Mouse (Mus musculus) midbrain, embryonic 14.5 days (tissue): Measurements from ENCODE around the gene Tspan1. TPM values are rescaled to one million over a fixed set of nuclear protein-coding genes. Genes with fewer than 3 reads are reported as not detected.

Source experiments
- ATAC-seq: fragments of 200-750 bp; cut with Nextera tagmentation; 2 replicates; pipeline ENCODE4 v1.8.0; 2017; ENCODE audit warnings: moderate number of reproducible peaks, moderate library complexity; ENCODE audit not compliant: low FRiP score, low TSS enrichment
- DNase-seq: peaks from one replicate; pipeline ENCODE4 v3.0.0-alpha.2; 2015
- H3K27ac ChIP-seq: fragments of 300-500 bp; sonication (generic); replicated peaks from 2 replicates; pipeline ENCODE4 v1.5.1; 2014; ENCODE audit warnings: mild to moderate bottlenecking, low read depth, low read length, moderate library complexity
- H3K27me3 ChIP-seq: fragments of 300-500 bp; sonication (generic); 2 replicates; pipeline ENCODE4 v1.6.1; 2014; ENCODE audit warnings: low read length, control low read depth, mixed read lengths; ENCODE audit not compliant: control insufficient read depth, insufficient read depth
- H3K36me3 ChIP-seq: fragments of 300-500 bp; sonication (generic); 2 replicates; pipeline ENCODE4 v1.6.1; 2014; ENCODE audit warnings: low read length, control low read depth; ENCODE audit not compliant: control insufficient read depth, insufficient read depth
- H3K4me1 ChIP-seq: fragments of 300-500 bp; sonication (generic); 2 replicates; pipeline ENCODE4 v1.6.1; 2014; ENCODE audit warnings: mild to moderate bottlenecking, antibody characterized with exemption, low read length, control low read depth; ENCODE audit not compliant: control insufficient read depth, insufficient read depth
- H3K4me2 ChIP-seq: fragments of 300-500 bp; sonication (generic); 2 replicates; pipeline ENCODE4 v1.6.1; 2014; ENCODE audit warnings: mild to moderate bottlenecking, low read length, moderate library complexity
- H3K4me3 ChIP-seq: fragments of 300-500 bp; sonication (generic); replicated peaks from 2 replicates; pipeline ENCODE4 v1.5.1; 2014; ENCODE audit warnings: low read depth, low read length
- H3K9ac ChIP-seq: fragments of 300-500 bp; sonication (generic); replicated peaks from 2 replicates; pipeline ENCODE4 v1.6.1; 2014; ENCODE audit warnings: mild to moderate bottlenecking, low read length, moderate library complexity
- H3K9me3 ChIP-seq: fragments of 300-500 bp; sonication (generic); 2 replicates; pipeline ENCODE4 v1.6.1; 2016; ENCODE audit warnings: low read length, control low read depth, mixed read lengths; ENCODE audit not compliant: control insufficient read depth
- WGBS: fragments of 180-500 bp; shearing (Covaris S2); extraction: QIAGEN DNeasy Blood & Tissue Kit; methylation state at CpG from one replicate; pipeline ENCODE4 v1.1.7; 2014; 5-methylcytosine and 5-hydroxymethylcytosine counted together
- polyA plus RNA-seq: library from polyadenylated mRNA; unstranded; fragments of >200 nt; fragmentation: Nextera tagmentation; extraction: Ambion mirVana; gene quantifications from 2 replicates; pipeline ENCODE4 v1.2.1, GENCODE M21; 2014

The Tspan1 gene
- polyA plus RNA-seq, 1 experiment from 2014 or later: 0.18 TPM

DNA sequence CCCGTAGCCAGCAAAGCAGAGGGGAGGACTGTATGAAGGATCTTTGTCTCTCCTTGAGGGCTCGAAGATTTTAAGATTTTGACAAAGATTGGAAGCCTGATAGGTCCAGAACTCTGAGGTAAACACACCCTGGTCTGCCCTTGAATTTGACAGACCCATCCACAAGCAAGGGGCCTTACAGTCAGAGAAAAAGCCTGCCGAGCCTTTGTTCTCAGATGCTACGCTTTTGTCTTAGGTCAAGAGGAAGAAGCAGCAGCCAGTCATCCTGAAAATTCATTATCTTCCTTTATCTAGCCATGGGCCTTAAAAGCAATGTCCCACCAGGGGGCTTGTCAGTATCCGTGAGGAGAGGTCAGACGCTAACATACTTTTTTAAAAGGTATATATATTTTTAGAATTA, 39.4 kb downstream of the Tspan1 start:
- ATAC-seq: no peak
- H3K27ac ChIP-seq: no peak overlapping the region
- WGBS: 58% methylated on average over 6 of the region's 6 CpGs
- H3K9ac ChIP-seq: no peak overlapping the region
- H3K4me3 ChIP-seq: no peak overlapping the region
- no peak overlapping the region for H3K4me2 ChIP-seq
- H3K36me3 ChIP-seq: no peaks in the 10 kb centered on the region
- H3K27me3 ChIP-seq: no peaks in the 10 kb centered on the region
- peaks cover 6% of the 10 kb centered on the region for H3K4me1 ChIP-seq
- DNase-seq: no peak
- no peaks in the 10 kb centered on the region for H3K9me3 ChIP-seq

DNA sequence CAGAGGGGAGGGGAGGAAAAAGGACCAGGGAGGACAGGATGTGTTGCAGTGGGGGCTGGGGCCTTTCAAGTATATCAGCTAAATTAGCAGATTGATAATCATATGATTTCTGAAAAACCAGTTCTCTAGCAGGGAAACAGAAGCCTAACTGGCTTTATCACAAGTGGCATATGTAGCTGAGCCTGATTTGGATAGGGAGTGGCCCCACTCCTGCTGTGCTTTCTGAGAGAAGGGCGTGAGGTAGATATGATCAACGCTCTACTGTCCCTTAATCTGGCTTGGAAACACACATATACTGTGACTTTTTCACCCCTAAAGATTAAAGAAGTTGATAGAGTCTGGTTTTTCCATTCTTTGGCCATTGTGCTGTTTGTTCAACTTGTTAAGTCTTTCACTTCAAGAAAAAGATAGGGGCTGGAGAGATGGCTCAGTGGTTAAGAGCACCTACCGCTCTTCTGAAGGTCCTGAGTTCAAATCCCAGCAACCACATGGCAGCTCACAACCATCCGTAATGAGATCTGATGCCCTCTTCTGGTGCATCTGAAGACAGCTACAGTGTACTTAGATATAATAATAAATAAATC, 41.5 kb downstream of the Tspan1 start:
- ATAC-seq: no peak
- no peak for DNase-seq
- peaks cover 9% of the 10 kb centered on the region for H3K4me1 ChIP-seq
- no peak overlapping the region for H3K4me3 ChIP-seq
- 93% methylated on average over 4 of the region's 4 CpGs for WGBS
- H3K27me3 ChIP-seq: no peaks in the 10 kb centered on the region
- no peak overlapping the region for H3K4me2 ChIP-seq
- no peak overlapping the region for H3K27ac ChIP-seq
- H3K36me3 ChIP-seq: no peaks in the 10 kb centered on the region
- H3K9me3 ChIP-seq: no peaks in the 10 kb centered on the region
- H3K9ac ChIP-seq: no peak overlapping the region

DNA sequence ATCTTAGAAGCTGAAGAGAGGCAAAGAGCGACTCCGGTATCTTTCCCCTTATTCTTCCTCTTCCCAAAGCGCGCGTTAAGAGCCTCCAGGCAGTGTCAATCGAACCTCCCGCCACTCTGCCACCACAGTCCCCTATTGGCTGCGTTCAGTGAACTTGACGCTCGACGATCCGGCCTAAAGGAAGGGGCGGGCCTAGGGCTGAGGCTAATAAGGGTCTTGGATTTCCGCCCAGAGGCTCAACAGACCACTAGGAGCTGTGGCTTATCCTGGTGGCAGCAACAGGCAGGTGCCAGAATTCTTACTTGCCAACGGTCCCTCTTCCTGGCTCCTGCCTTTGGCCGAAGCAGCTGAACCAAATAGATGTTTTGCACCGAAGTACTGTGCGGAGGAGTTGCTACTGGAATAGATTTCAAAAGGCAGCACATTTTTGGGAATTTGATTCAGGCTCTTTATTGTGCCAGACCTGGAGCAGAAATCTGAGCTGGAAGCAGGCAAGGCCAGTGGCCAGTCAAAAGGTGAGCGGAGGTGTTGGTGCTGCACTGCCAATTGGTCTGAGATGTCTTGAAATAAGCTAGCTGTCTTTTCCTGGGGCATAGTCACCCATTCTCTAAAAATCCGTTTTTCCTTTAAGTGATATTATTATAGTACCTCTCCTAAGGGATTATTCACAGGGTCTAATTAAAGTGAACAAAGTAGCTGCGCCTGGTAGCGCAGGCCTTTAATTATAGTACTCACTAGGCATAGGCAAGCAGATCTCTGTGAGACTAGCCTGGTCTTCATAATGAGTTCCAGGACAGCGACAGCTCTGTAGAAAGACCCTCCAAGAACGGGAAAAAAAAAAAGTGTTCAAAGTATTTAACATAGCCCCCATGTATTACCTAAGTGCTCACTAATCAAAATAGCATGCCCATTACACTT, 43.5 kb downstream of the Tspan1 start, which contains the start of the genes Rad54l and Pomgnt1:
TSS of gene Rad54l (minus strand) at position 89 of the 918 bp plus-strand sequence.
TSS of gene Pomgnt1 (plus strand) at position 239 of the 918 bp plus-strand sequence.
- ATAC-seq (peak; percentile 96), DNase-seq (peak; percentile 96)
- Histone ChIP-seq H3K4me2 (peak within 1 kb of the TSS; percentile 63), H3K27ac (peak within 1 kb of the TSS; percentile 53; the same call in 1 of the 2 replicates), H3K4me1 (peaks cover 9% of the 10 kb centered on the region), H3K9me3 (no peaks in the 10 kb centered on the region), H3K4me3 (peak within 1 kb of the TSS; percentile 49), H3K9ac (peak within 1 kb of the TSS; percentile 55), H3K36me3 (no peaks in the 10 kb centered on the region), H3K27me3 (no peaks in the 10 kb centered on the region)
- WGBS: 5% methylated on average over 24 of the region's 24 CpGs

DNA sequence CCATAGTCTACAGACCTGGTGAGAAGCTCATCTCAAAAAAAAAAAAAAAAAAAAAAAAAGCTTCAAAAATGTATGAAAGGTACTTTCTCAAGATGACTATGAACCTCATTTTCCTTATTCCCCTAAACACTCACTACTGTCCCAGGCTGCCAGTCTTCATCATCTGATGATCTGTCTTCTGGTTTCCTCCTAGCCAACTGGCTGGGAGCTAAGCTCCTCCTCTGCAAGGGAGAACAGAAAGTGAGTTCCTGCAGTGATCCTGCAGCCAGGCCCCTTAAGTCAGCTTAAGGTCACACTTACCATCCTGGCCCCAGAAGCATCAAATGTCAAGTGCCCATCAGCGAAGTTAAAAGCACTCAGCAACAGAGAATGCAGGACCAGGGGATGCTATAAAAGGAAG, 44.6 kb downstream of the Tspan1 start:
- no peak overlapping the region; the same call in 1 of the 2 replicates for H3K9ac ChIP-seq
- DNase-seq (no peak), ATAC-seq (no peak)
- no peaks in the 10 kb centered on the region for H3K27me3 ChIP-seq
- H3K27ac ChIP-seq: no peak overlapping the region
- peak overlapping the region; percentile 49 for H3K4me3 ChIP-seq
- H3K9me3 ChIP-seq: no peaks in the 10 kb centered on the region
- WGBS: 0% methylated on average over 1 of the region's 1 CpGs
- peak overlapping the region; percentile 63 for H3K4me2 ChIP-seq
- no peaks in the 10 kb centered on the region for H3K36me3 ChIP-seq
- H3K4me1 ChIP-seq: peaks cover 9% of the 10 kb centered on the region

Other genes starting within 250 kb of the Tspan1 start
- gene Dmbx1, start 227.7 kb downstream of the Tspan1 start, polyA plus RNA-seq: 8.2 and 8.5 TPM in 2 replicates
- 15.5 and 17.5 TPM in 2 replicates for gene Faah, start 149.7 kb downstream of the Tspan1 start, polyA plus RNA-seq
- 11.5 and 13.6 TPM in 2 replicates for gene Nsun4, start 113.7 kb downstream of the Tspan1 start, polyA plus RNA-seq
- gene Uqcrh, start 92.5 kb downstream of the Tspan1 start, polyA plus RNA-seq: 405 and 483 TPM in 2 replicates
- 72.6 and 75.2 TPM in 2 replicates for gene Lrrc41, start 92.3 kb downstream of the Tspan1 start, polyA plus RNA-seq
- gene Rad54l, start 43.9 kb downstream of the Tspan1 start, polyA plus RNA-seq: 5.3 and 10.5 TPM in 2 replicates
- gene Pomgnt1, start 43.8 kb downstream of the Tspan1 start, polyA plus RNA-seq: 55.0 and 66.4 TPM in 2 replicates
- gene Lurap1, start 16.3 kb downstream of the Tspan1 start, polyA plus RNA-seq: 1.3 and 1.8 TPM in 2 replicates
- not detected in 2 replicates for gene 1700042G07Rik, start 5.8 kb upstream of the Tspan1 start, polyA plus RNA-seq
- gene Gm49337, start 5.8 kb upstream of the Tspan1 start, polyA plus RNA-seq: not detected in 2 replicates
- gene Pik3r3, start 54.0 kb upstream of the Tspan1 start, polyA plus RNA-seq: 86.4 and 115 TPM in 2 replicates